Mouse (Mus musculus) hindbrain, embryonic 11.5 days (tissue): ENCODE data around the gene Kazn. TPM values are rescaled to one million over a fixed set of nuclear protein-coding genes. Genes with fewer than 3 reads are reported as not detected.

Source experiments
- ATAC-seq: fragments of 200-750 bp; cut with Nextera tagmentation; 2 replicates; pipeline ENCODE4 v1.8.0; 2017; ENCODE audit warnings: mild to moderate bottlenecking, moderate TSS enrichment, moderate library complexity; ENCODE audit not compliant: low FRiP score
- DNase-seq: peaks from one replicate; pipeline ENCODE4 v3.0.0-alpha.2; 2015; ENCODE audit warnings: low spot score
- H3K27ac ChIP-seq: fragments of 300-500 bp; sonication (generic); 2 replicates; pipeline ENCODE4 v1.5.1; 2014; ENCODE audit warnings: mild to moderate bottlenecking, low read depth, low read length
- H3K27me3 ChIP-seq: fragments of 300-500 bp; sonication (generic); 2 replicates; pipeline ENCODE4 v1.6.1; 2014; ENCODE audit warnings: mild to moderate bottlenecking, low read length, moderate library complexity, mixed read lengths; ENCODE audit not compliant: control insufficient read depth, insufficient read depth
- H3K36me3 ChIP-seq: fragments of 300-500 bp; sonication (generic); 2 replicates; pipeline ENCODE4 v1.6.1; 2014; ENCODE audit warnings: mild to moderate bottlenecking, low read length, moderate library complexity, mixed read lengths; ENCODE audit not compliant: control insufficient read depth, insufficient read depth
- H3K4me1 ChIP-seq: fragments of 300-500 bp; sonication (generic); replicated peaks from 2 replicates; pipeline ENCODE4 v1.6.1; 2014; ENCODE audit warnings: low read length, mixed read lengths; ENCODE audit not compliant: control insufficient read depth, insufficient read depth
- H3K4me2 ChIP-seq: fragments of 300-500 bp; sonication (generic); replicated peaks from 2 replicates; pipeline ENCODE4 v1.6.1; 2014; ENCODE audit warnings: mild to moderate bottlenecking, low read depth, low read length
- H3K4me3 ChIP-seq: fragments of 300-500 bp; sonication (generic); 2 replicates; pipeline ENCODE4 v1.5.1; 2014; ENCODE audit warnings: low read depth, low read length
- H3K9ac ChIP-seq: fragments of 300-500 bp; sonication (generic); 2 replicates; pipeline ENCODE4 v1.6.1; 2014; ENCODE audit warnings: low read depth, low read length
- H3K9me3 ChIP-seq: fragments of 300-500 bp; sonication (generic); 2 replicates; pipeline ENCODE4 v1.6.1; 2016; ENCODE audit warnings: low read length; ENCODE audit not compliant: control insufficient read depth
- WGBS: fragments of 180-500 bp; shearing (Covaris S2); extraction: QIAGEN DNeasy Blood & Tissue Kit; methylation state at CpG from one replicate; pipeline ENCODE4 v1.1.7; 2014; 5-methylcytosine and 5-hydroxymethylcytosine counted together
- polyA plus RNA-seq: library from polyadenylated mRNA; unstranded; fragments of >200 nt; fragmentation: Nextera tagmentation; extraction: Ambion mirVana; gene quantifications from 2 replicates; pipeline ENCODE4 v1.2.1, GENCODE M21; 2014

Gene Kazn
- polyA plus RNA-seq, 1 experiment from 2014 or later: 11.8 TPM

- 90% methylated on average over 6 of the region's 6 CpGs for WGBS
- H3K4me2 ChIP-seq: no peak overlapping the region
- no peaks in the 10 kb centered on the region for H3K36me3 ChIP-seq
- peaks cover 3% of the 10 kb centered on the region; the same call in 1 of the 2 replicates for H3K4me1 ChIP-seq
- DNase-seq: no peak
- H3K27ac ChIP-seq: no peak overlapping the region
- no peaks in the 10 kb centered on the region for H3K9me3 ChIP-seq
- H3K4me3 ChIP-seq: no peak overlapping the region
- no peak overlapping the region for H3K9ac ChIP-seq
- ATAC-seq: no peak
- no peaks in the 10 kb centered on the region for H3K27me3 ChIP-seq
Measured at GRCm38 (mm10) chr4:142217048-142217447, 22.2 kb downstream of the Kazn start.

DNA sequence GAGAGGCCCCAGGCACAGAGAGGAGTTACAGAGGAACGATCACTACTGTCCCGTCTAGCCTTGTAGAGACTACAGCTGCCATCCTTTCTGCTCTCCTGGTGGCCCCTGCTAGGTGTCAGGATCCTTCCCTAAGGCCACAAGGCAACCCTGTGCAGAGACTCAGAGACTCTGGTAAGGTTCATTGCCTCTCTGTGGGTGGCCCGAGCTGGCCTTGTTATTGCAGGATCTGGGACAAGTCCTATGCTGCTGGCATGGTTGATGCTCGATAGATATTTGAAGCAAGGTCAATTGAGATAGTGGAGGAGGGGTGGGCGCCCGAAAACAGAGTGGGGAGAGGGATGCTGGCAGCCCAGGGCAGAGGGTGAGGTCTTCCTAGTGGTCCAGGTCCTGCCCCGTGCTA lies 23.4 kb downstream of the Kazn start:
- Histone ChIP-seq H3K4me2 (no peak overlapping the region), H3K9me3 (no peaks in the 10 kb centered on the region), H3K27ac (no peak overlapping the region), H3K4me3 (no peak overlapping the region), H3K9ac (no peak overlapping the region), H3K27me3 (no peaks in the 10 kb centered on the region), H3K36me3 (no peaks in the 10 kb centered on the region), H3K4me1 (peaks cover 3% of the 10 kb centered on the region; the same call in 1 of the 2 replicates)
- WGBS: 81% methylated on average over 7 of the region's 7 CpGs
- DNase-seq (no peak), ATAC-seq (no peak)

DNA sequence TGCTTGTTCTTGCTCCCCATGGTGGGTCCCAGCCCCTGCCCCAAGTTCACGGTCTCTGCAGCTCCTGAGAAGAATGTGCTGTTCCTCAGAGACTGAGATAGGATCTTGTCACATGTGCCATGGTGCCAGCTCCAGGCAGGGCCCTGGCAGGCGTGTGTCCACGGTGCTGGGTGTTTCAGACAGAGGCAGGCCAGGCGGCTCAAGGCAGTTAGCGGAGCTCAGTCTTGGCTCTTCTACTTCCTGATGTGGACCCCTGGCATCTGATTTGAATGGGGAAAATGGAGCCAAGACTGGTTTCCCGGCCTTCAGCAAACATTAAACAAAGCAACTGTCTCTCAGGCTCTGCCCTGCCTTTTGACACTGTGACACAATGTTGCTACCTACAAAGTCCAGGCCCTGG lies 24.7 kb downstream of the Kazn start:
- Histone ChIP-seq H3K36me3 (no peaks in the 10 kb centered on the region), H3K4me3 (no peak overlapping the region), H3K9me3 (no peaks in the 10 kb centered on the region), H3K27me3 (no peaks in the 10 kb centered on the region), H3K27ac (no peak overlapping the region), H3K4me2 (no peak overlapping the region), H3K9ac (no peak overlapping the region), H3K4me1 (peaks cover 3% of the 10 kb centered on the region; the same call in 1 of the 2 replicates)
- ATAC-seq (no peak), DNase-seq (no peak)
- WGBS: 67% methylated on average over 6 of the region's 6 CpGs

DNA sequence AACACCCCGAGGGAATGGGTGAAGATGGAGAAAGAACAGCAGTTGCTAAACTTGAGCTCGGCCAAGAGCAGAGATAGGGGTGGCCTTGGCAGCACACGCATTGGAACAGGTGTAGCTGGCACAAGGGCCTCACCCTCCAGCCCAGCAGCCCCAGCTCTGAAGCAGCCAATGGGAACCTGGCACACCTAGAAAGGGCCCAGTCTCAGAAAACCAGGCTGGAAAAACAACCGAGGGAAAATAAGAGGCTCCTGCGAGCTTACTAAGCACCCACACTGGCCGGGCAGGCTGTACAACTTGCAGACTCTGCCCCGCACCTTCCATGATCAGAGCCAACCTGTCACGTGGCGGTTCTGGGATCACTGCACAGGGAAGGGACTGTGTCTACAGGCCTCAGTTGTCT lies 26.8 kb downstream of the Kazn start:
- no peak for DNase-seq
- 87% methylated on average over 9 of the region's 9 CpGs for WGBS

DNA sequence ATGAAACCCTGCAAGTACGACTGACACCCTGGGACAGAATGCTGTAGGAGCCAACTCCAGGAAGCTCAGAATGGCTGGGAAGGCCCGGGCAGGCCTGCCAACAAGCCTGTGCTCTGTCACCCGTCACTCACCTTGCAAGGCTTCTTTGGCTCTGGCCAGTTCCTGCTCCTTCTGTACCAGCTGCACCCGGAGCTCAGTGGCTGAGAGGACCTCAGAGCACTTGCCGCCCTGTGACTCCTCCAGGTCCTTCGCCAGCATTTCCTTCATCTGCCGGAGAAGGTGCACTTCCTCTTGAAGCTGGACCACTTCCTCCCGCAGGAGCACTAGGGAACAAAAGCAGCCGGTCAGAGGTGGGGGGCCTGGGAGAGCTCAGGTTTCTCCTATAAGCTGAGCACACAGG lies 29.3 kb downstream of the Kazn start:
- no peaks in the 10 kb centered on the region for H3K36me3 ChIP-seq
- ATAC-seq (no peak), DNase-seq (no peak)
- H3K27ac ChIP-seq: no peak overlapping the region
- no peak overlapping the region for H3K4me2 ChIP-seq
- no peak overlapping the region for H3K9ac ChIP-seq
- no peaks in the 10 kb centered on the region for H3K27me3 ChIP-seq
- peaks cover 3% of the 10 kb centered on the region; the same call in 1 of the 2 replicates for H3K4me1 ChIP-seq
- 69% methylated on average over 9 of the region's 9 CpGs for WGBS
- H3K9me3 ChIP-seq: no peaks in the 10 kb centered on the region
- H3K4me3 ChIP-seq: no peak overlapping the region

More for the DNA sequence above, 26.8 kb downstream of the Kazn start:
- ATAC-seq: no peak
- no peak overlapping the region for H3K4me2 ChIP-seq
- H3K4me3 ChIP-seq: no peak overlapping the region
- H3K27ac ChIP-seq: no peak overlapping the region
- H3K4me1 ChIP-seq: peaks cover 3% of the 10 kb centered on the region; the same call in 1 of the 2 replicates
- H3K9ac ChIP-seq: no peak overlapping the region
- no peaks in the 10 kb centered on the region for H3K27me3 ChIP-seq
- H3K36me3 ChIP-seq: no peaks in the 10 kb centered on the region
- no peaks in the 10 kb centered on the region for H3K9me3 ChIP-seq

- Histone ChIP-seq H3K4me1 (peaks cover 3% of the 10 kb centered on the region; the same call in 1 of the 2 replicates), H3K9ac (no peak overlapping the region), H3K4me2 (no peak overlapping the region), H3K27me3 (no peaks in the 10 kb centered on the region), H3K9me3 (no peaks in the 10 kb centered on the region), H3K36me3 (no peaks in the 10 kb centered on the region), H3K27ac (no peak overlapping the region), H3K4me3 (no peak overlapping the region)
- no peak for ATAC-seq
- DNase-seq: no peak
- 79% methylated on average over 7 of the region's 7 CpGs for WGBS
Measured at GRCm38 (mm10) chr4:142209476-142209875, 29.7 kb downstream of the Kazn start.

DNA sequence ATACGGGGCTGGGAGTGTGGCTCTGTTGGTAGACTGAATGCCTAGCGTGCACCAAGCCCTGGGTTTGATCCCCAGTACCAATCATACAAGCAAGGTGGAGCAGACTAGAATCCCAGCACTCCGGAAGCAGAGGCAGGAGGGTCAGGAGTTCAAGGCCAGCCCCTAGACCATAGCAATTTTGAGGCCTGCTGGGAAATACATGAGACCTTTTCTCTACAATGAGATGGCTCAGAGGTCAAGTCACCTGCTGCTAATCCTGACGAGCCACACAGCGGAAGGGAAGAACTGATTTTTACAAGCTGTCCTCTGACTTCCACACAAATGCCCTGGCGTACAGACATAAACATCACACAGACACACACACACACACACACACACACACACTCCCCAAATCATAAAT lies 33.5 kb downstream of the Kazn start:
- H3K4me3 ChIP-seq: no peak overlapping the region
- H3K9me3 ChIP-seq: no peaks in the 10 kb centered on the region
- H3K27ac ChIP-seq: no peak overlapping the region
- no peak overlapping the region for H3K4me2 ChIP-seq
- H3K9ac ChIP-seq: no peak overlapping the region
- no peaks in the 10 kb centered on the region for H3K4me1 ChIP-seq
- no peaks in the 10 kb centered on the region for H3K27me3 ChIP-seq
- no peaks in the 10 kb centered on the region for H3K36me3 ChIP-seq
- ATAC-seq (no peak), DNase-seq (no peak)
- WGBS: 77% methylated on average over 6 of the region's 6 CpGs

- no peak overlapping the region for H3K9ac ChIP-seq
- H3K4me1 ChIP-seq: no peaks in the 10 kb centered on the region
- H3K4me2 ChIP-seq: no peak overlapping the region
- H3K4me3 ChIP-seq: no peak overlapping the region
- WGBS: 75% methylated on average over 6 of the region's 6 CpGs
- no peaks in the 10 kb centered on the region for H3K36me3 ChIP-seq
- no peak overlapping the region for H3K27ac ChIP-seq
- DNase-seq: no peak
- ATAC-seq: no peak
- H3K9me3 ChIP-seq: no peaks in the 10 kb centered on the region
- no peaks in the 10 kb centered on the region for H3K27me3 ChIP-seq
Measured at GRCm38 (mm10) chr4:142196626-142197025, 42.6 kb downstream of the Kazn start.

DNA sequence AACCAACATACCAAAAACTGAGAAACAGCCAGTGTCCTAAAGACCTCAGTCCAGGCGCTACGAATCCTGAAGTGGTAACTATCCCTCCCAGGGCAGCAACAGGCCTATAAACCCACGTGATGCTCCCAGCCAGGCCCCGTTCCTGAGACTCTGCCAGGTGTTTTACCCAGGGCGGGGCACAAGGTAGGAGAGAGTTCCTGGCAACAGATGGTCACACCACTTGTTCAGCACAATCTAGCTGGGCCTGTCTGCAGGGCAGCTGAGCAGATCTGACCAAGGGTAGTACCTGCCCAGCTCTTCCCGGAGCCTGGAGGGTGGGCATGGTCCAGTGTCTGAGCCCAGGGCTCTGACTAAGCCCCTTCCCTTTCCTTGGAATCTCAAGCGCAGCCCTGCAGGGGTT lies 45.4 kb downstream of the Kazn start:
- Histone ChIP-seq H3K9me3 (no peaks in the 10 kb centered on the region), H3K27me3 (no peaks in the 10 kb centered on the region), H3K9ac (no peak overlapping the region), H3K4me1 (no peaks in the 10 kb centered on the region), H3K27ac (no peak overlapping the region), H3K36me3 (no peaks in the 10 kb centered on the region), H3K4me3 (no peak overlapping the region), H3K4me2 (no peak overlapping the region)
- DNase-seq: no peak
- 94% methylated on average over 7 of the region's 7 CpGs for WGBS
- no peak for ATAC-seq
